Comparison of ENCODE assay signal across 8 mouse cellular contexts in genomic region chr11:90664345-90664986, GRCm38 (mm10). TPM values are rescaled to one million over a fixed set of nuclear protein-coding genes. Genes with fewer than 3 reads are reported as not detected.
A peak's percentile ranks its signal among the peaks of the same experiment; 100 is the strongest.
DNase-seq lines count a peak whose midpoint lies in the region; ATAC-seq and TF ChIP-seq lines count a peak whose summit lies in the region.

No protein-coding gene starts in this region.

- 37% methylated on average over 8 of the region's 8 CpGs for WGBS in forebrain, embryonic 10.5 days
- 24% methylated on average over 8 of the region's 8 CpGs for WGBS in forebrain, embryonic 16.5 days
- 31% methylated on average over 8 of the region's 8 CpGs for WGBS in hindbrain, embryonic 14.5 days

- no peaks in the 10 kb centered on the region for H3K27me3 ChIP-seq in forebrain, embryonic 10.5 days (ENCODE audit: poor library complexity, severe bottlenecking)
- no peaks in the 10 kb centered on the region for H3K27me3 ChIP-seq in forebrain, embryonic 16.5 days (replicated peaks; ENCODE audit: control insufficient read depth, insufficient read depth, low read length)
- no peaks in the 10 kb centered on the region for H3K27me3 ChIP-seq in hindbrain, embryonic 14.5 days (ENCODE audit: control insufficient read depth, insufficient read depth, low read length)

- no peak for TF ChIP-seq POLR2A in brain, embryonic 14.5 days (IDR thresholded peaks at IDR 0.05; ENCODE audit: borderline replicate concordance, extremely low read depth, insufficient read depth, insufficient read length, poor library complexity, severe bottlenecking)

- ATAC-seq in forebrain, embryonic 16.5 days, result no peak
- no peak for ATAC-seq in hindbrain, embryonic 14.5 days (ENCODE audit: low FRiP score)

- no peak overlapping the region for H3K4me3 ChIP-seq in forebrain, embryonic 10.5 days
- H3K4me3 ChIP-seq in forebrain, embryonic 16.5 days (replicated peaks; ENCODE audit: low read length), result no peak overlapping the region
- no peak overlapping the region for H3K4me3 ChIP-seq in hindbrain, embryonic 14.5 days (replicated peaks; ENCODE audit: low read length)

- peaks cover 29% of the 10 kb centered on the region for H3K36me3 ChIP-seq in forebrain, embryonic 10.5 days (replicated peaks)
- no peaks in the 10 kb centered on the region for H3K36me3 ChIP-seq in forebrain, embryonic 16.5 days (ENCODE audit: control insufficient read depth, insufficient read depth)
- H3K36me3 ChIP-seq in hindbrain, embryonic 14.5 days (replicated peaks; ENCODE audit: control insufficient read depth, insufficient read depth), result peaks cover 3% of the 10 kb centered on the region; the same call in 1 of the 2 replicates

- H3K4me2 ChIP-seq in forebrain, embryonic 16.5 days (ENCODE audit: low read length), result no peak overlapping the region
- no peak overlapping the region for H3K4me2 ChIP-seq in hindbrain, embryonic 14.5 days (replicated peaks)

- peaks cover 39% of the 10 kb centered on the region for H3K4me1 ChIP-seq in forebrain, embryonic 10.5 days
- peaks cover 16% of the 10 kb centered on the region for H3K4me1 ChIP-seq in forebrain, embryonic 16.5 days (replicated peaks; ENCODE audit: control insufficient read depth, insufficient read depth, low read length)
- peaks cover 17% of the 10 kb centered on the region; the same call in 1 of the 2 replicates for H3K4me1 ChIP-seq in hindbrain, embryonic 14.5 days (replicated peaks; ENCODE audit: control insufficient read depth, insufficient read depth, low read length)

- H3K9ac ChIP-seq in forebrain, embryonic 16.5 days (replicated peaks; ENCODE audit: low read depth, low read length), result no peak overlapping the region
- no peak overlapping the region for H3K9ac ChIP-seq in hindbrain, embryonic 14.5 days

- no peak for TF ChIP-seq CTCF in brain, embryonic 14.5 days (IDR thresholded peaks at IDR 0.05; ENCODE audit: borderline replicate concordance, extremely low read depth, insufficient read depth, insufficient read length)

- intact Hi-C loops in left cerebral cortex, postnatal 14 days (cut with DNase I), result no loop called here

- no peaks in the 10 kb centered on the region for H3K9me3 ChIP-seq in forebrain, embryonic 10.5 days
- H3K9me3 ChIP-seq in forebrain, embryonic 16.5 days (ENCODE audit: control insufficient read depth, low read length), result no peaks in the 10 kb centered on the region
- no peaks in the 10 kb centered on the region for H3K9me3 ChIP-seq in hindbrain, embryonic 14.5 days (ENCODE audit: control insufficient read depth, low read length)

- DNase-seq in forebrain, embryonic 10.5 days (ENCODE audit: extremely low spot score, low spot score), result peak; percentile 25
- DNase-seq in brain, embryonic 14.5 days (ENCODE audit: low read depth), result peak; percentile 53
- DNase-seq in hindbrain, embryonic 14.5 days (ENCODE audit: low spot score), result no peak
- DNase-seq in mesoderm, embryonic 11.5 days (ENCODE audit: low read depth, low spot score), result peak; percentile 19
- no peak for DNase-seq in frontal cortex, postnatal 14 days (ENCODE audit: low spot score in 2 of 2)
- no peak for DNase-seq in ovary, postnatal 14 days (ENCODE audit: low spot score)
- no peak for DNase-seq in left cerebral cortex, postnatal 14 days (ENCODE audit: low spot score in 2 of 2)

- peak overlapping the region; percentile 79 for H3K27ac ChIP-seq in forebrain, embryonic 10.5 days
- no peak overlapping the region for H3K27ac ChIP-seq in forebrain, embryonic 16.5 days (ENCODE audit: low read length)
- H3K27ac ChIP-seq in hindbrain, embryonic 14.5 days, result peak overlapping the region; percentile 1; the same call in 1 of the 2 replicates

RNA-seq across cellular contexts. Expression of gene Tom1l1, which starts 23.7 kb away (rescaled TPM):
- polyA plus RNA-seq in forebrain, embryonic 10.5 days (2016; fragmentation: Nextera tagmentation; extraction: Ambion mirVana), result 19.6 and 23.2 TPM in 2 replicates
- polyA plus RNA-seq in forebrain, embryonic 16.5 days (2015; fragmentation: Nextera tagmentation; extraction: Ambion mirVana), result 11.4 and 13.1 TPM in 2 replicates
- 6.1 and 14.0 TPM in 2 replicates for polyA plus RNA-seq in brain, embryonic 14.5 days (2012; rRNA removed)
- polyA plus RNA-seq in hindbrain, embryonic 14.5 days (2014; fragmentation: Nextera tagmentation; extraction: Ambion mirVana), result 24.6 and 27.1 TPM in 2 replicates
- total RNA-seq in left cerebral cortex, postnatal 14 days (2021), result 10 to 100 TPM; 21.3 to 28.1 TPM

RNA-seq across cellular contexts. Expression of gene Cox11, which starts 26.5 kb away (rescaled TPM):
- polyA plus RNA-seq in forebrain, embryonic 10.5 days (2016; fragmentation: Nextera tagmentation; extraction: Ambion mirVana), result 30.2 and 32.2 TPM in 2 replicates
- polyA plus RNA-seq in forebrain, embryonic 16.5 days (2015; fragmentation: Nextera tagmentation; extraction: Ambion mirVana), result 34.3 and 37.3 TPM in 2 replicates
- polyA plus RNA-seq in brain, embryonic 14.5 days (2012; rRNA removed), result 30.7 and 32.7 TPM in 2 replicates
- 28.4 and 31.5 TPM in 2 replicates for polyA plus RNA-seq in hindbrain, embryonic 14.5 days (2014; fragmentation: Nextera tagmentation; extraction: Ambion mirVana)
- total RNA-seq in left cerebral cortex, postnatal 14 days (2021), result 10 to 100 TPM; 25.2 to 25.9 TPM

RNA-seq across cellular contexts. Expression of gene Stxbp4, which starts 26.6 kb away (rescaled TPM):
- 36.5 and 37.6 TPM in 2 replicates for polyA plus RNA-seq in forebrain, embryonic 10.5 days (2016; fragmentation: Nextera tagmentation; extraction: Ambion mirVana)
- 17.7 and 19.4 TPM in 2 replicates for polyA plus RNA-seq in forebrain, embryonic 16.5 days (2015; fragmentation: Nextera tagmentation; extraction: Ambion mirVana)
- 8.4 and 12.3 TPM in 2 replicates for polyA plus RNA-seq in brain, embryonic 14.5 days (2012; rRNA removed)
- 18.8 and 19.4 TPM in 2 replicates for polyA plus RNA-seq in hindbrain, embryonic 14.5 days (2014; fragmentation: Nextera tagmentation; extraction: Ambion mirVana)
- total RNA-seq in left cerebral cortex, postnatal 14 days (2021), result 10 to 100 TPM in 1 of 2 experiments, 1 to 10 TPM in 1; 8.8 to 10.4 TPM

Comparison
In these comparisons a context has a peak if more than half of its experiments do, and no peak if none do; other contexts are left out.
1. DNase-seq: peak in forebrain, embryonic 10.5 days (single experiment), brain, embryonic 14.5 days (single experiment) and mesoderm, embryonic 11.5 days (single experiment); none in hindbrain, embryonic 14.5 days (single experiment), frontal cortex, postnatal 14 days (0 of 2), ovary, postnatal 14 days (single experiment) and left cerebral cortex, postnatal 14 days (0 of 2).